Mouse (Mus musculus) heart, adult 2 months (tissue): ENCODE measurements around the gene Itpkc.

Experiments
- CTCF ChIP-seq: fragments of 200-600 bp; IDR thresholded peaks from 2 replicates; pipeline ENCODE4 v1.8.1; 2022; ENCODE audit warnings: antibody characterized with exemption, mild to moderate bottlenecking, moderate library complexity
- POLR2A ChIP-seq: fragments of 200-500 bp; IDR thresholded peaks from 2 replicates; pipeline ENCODE4 v1.6.1; 2011; ENCODE audit warnings: mild to moderate bottlenecking, low read depth, low read length, control low read depth; ENCODE audit not compliant: insufficient read depth

DNA sequence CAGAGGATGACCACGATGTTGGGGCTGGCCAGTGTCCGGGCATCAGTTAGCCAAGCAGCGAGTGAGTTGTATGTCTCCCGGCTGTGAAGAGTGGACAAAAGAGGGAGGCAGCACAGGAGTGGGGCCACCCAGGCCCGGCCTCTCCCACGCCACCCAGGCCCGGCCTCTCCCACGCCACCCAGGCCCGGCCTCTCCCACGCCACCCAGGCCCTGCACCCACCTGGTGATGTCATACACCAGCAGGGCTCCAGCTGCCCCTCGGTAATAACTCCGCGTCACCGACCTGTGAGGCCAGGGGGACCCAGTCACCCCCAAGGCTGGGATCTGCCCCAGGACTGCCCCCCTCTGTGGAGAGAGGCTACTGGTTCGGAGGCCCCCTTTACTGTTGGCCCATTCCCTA is 54.0 kb downstream of the Itpkc start:
- no peak for TF ChIP-seq POLR2A
- TF ChIP-seq CTCF = no peak
